Mouse (Mus musculus) embryo, embryonic 11 days (tissue): Measurements from ENCODE around the gene 2510009E07Rik.
"Not testable (repeated sequence)": the region's sequence is repeated elsewhere in the genome, so short reads cannot be mapped to it uniquely, and the experiment has no call there.

ENCODE experiments used
- DNase-seq: peaks from one replicate; pipeline ENCODE4 v3.0.0-alpha.2; 2015

The 2510009E07Rik gene

GRCm38 (mm10) chr16:21673651-21674050, 20.8 kb downstream of the 2510009E07Rik start:
- DNase-seq, result not testable (repeated sequence)

- not testable (repeated sequence) for DNase-seq
These were observed 21.4 kb downstream of the 2510009E07Rik start for GRCm38 (mm10) chr16:21673046-21673445.

GRCm38 (mm10) chr16:21671878-21672277, 22.6 kb downstream of the 2510009E07Rik start:
- DNase-seq, result no peak

GRCm38 (mm10) chr16:21665423-21665986, 29.0 kb downstream of the 2510009E07Rik start:
- DNase-seq, result no peak

- DNase-seq, result peak; percentile 60
These were observed 29.7 kb downstream of the 2510009E07Rik start for GRCm38 (mm10) chr16:21664633-21665363.

- DNase-seq, result no peak
These were observed 38.5 kb downstream of the 2510009E07Rik start for GRCm38 (mm10) chr16:21655961-21656360.

GRCm38 (mm10) chr16:21655291-21655690, 39.2 kb downstream of the 2510009E07Rik start:
- no peak for DNase-seq

- DNase-seq, result no peak
These were observed 40.1 kb downstream of the 2510009E07Rik start for GRCm38 (mm10) chr16:21654384-21654783.

- DNase-seq, result no peak
These were observed 41.3 kb downstream of the 2510009E07Rik start for GRCm38 (mm10) chr16:21653151-21653550.

GRCm38 (mm10) chr16:21651161-21651560, 43.3 kb downstream of the 2510009E07Rik start:
- no peak for DNase-seq

- DNase-seq, result no peak
These were observed 44.2 kb downstream of the 2510009E07Rik start for GRCm38 (mm10) chr16:21650289-21650688.

- no peak for DNase-seq
These were observed 45.7 kb downstream of the 2510009E07Rik start for GRCm38 (mm10) chr16:21648800-21649199.

- no peak for DNase-seq
These were observed 48.0 kb downstream of the 2510009E07Rik start for GRCm38 (mm10) chr16:21646496-21646895.

- DNase-seq, result no peak
These were observed 48.5 kb downstream of the 2510009E07Rik start for GRCm38 (mm10) chr16:21645915-21646314.

GRCm38 (mm10) chr16:21644574-21644973, 49.9 kb downstream of the 2510009E07Rik start:
- no peak for DNase-seq

- DNase-seq, result peak; percentile 58
These were observed 50.4 kb downstream of the 2510009E07Rik start for GRCm38 (mm10) chr16:21644066-21644561.

- no peak for DNase-seq
These were observed 50.8 kb downstream of the 2510009E07Rik start for GRCm38 (mm10) chr16:21643621-21644041.

- no peak for DNase-seq
These were observed 51.6 kb downstream of the 2510009E07Rik start for GRCm38 (mm10) chr16:21642906-21643305.

- no peak for DNase-seq
These were observed 52.5 kb downstream of the 2510009E07Rik start for GRCm38 (mm10) chr16:21641944-21642343.

GRCm38 (mm10) chr16:21640766-21641499, 53.5 kb downstream of the 2510009E07Rik start:
- DNase-seq, result no peak

GRCm38 (mm10) chr16:21637201-21637819, 57.2 kb downstream of the 2510009E07Rik start:
- no peak for DNase-seq

GRCm38 (mm10) chr16:21636156-21636853, 58.2 kb downstream of the 2510009E07Rik start:
- no peak for DNase-seq
